Mouse (Mus musculus) myocyte (in vitro differentiated cells): ENCODE results near the gene Cdh8.

ENCODE experiments used
- E2F4 ChIP-seq: IDR thresholded peaks from one replicate; pipeline ENCODE4 v1.6.1; 2011; ENCODE audit warnings: mild to moderate bottlenecking, control low read depth, moderate library complexity; ENCODE audit not compliant: insufficient read depth
- MYOD1 ChIP-seq, 3 experiments: IDR thresholded peaks; one replicate each; pipeline ENCODE4 v1.6.1; 2011; ENCODE audit warnings: control low read depth in 2 of 3, low read depth in 2 of 3, mild to moderate bottlenecking in 2 of 3, moderate library complexity in 1 of 3; ENCODE audit not compliant: insufficient read length in 2 of 3, control insufficient read depth in 1 of 3
- POLR2A ChIP-seq: IDR thresholded peaks from one replicate; pipeline ENCODE4 v1.6.1; 2011; ENCODE audit warnings: low read depth, mild to moderate bottlenecking, control low read depth, moderate library complexity; ENCODE audit not compliant: insufficient read length
- POLR2AphosphoS2 ChIP-seq: IDR thresholded peaks from one replicate; pipeline ENCODE4 v1.6.1; 2011; ENCODE audit warnings: low read depth, control low read depth; ENCODE audit not compliant: insufficient read length
- USF1 ChIP-seq: IDR thresholded peaks from one replicate; pipeline ENCODE4 v1.6.1; 2011; ENCODE audit warnings: low read depth, mild to moderate bottlenecking, control low read depth, moderate library complexity

- TF ChIP-seq USF1 (no peak), POLR2A (no peak), MYOD1 (IDR thresholded peaks at IDR 0.05; ENCODE audit: control insufficient read depth in 1 of 3, insufficient read length in 2 of 3, low read depth in 2 of 3) (no peak), E2F4 (no peak), POLR2AphosphoS2 (no peak)
Measured at GRCm38 (mm10) chr8:99417456-99417855, 1.2 kb upstream of the Cdh8 start.
